ENCODE assay signal across 8 mouse cellular contexts in the genomic region with DNA sequence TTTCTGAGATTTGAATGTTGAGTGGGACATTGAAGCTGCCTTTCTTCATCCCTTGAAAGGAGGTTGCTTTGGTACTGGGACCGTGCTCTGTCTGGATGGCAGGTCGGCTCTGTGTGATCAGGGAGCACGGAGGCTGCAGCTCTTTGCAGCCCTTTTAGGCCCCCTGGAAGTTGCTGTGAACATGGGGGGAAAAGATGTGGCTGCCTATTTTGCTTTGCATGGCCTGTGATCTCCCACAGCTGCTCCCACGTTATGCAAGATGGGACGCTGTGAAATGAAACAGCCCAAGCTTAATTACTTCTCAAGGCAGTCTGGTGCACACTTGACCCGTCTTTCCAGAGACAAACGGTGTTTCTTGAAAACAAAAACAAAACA. TPM values are rescaled to one million over a fixed set of nuclear protein-coding genes. Genes with fewer than 3 reads are reported as not detected.
DNase-seq lines count a peak whose midpoint lies in the region; ATAC-seq and TF ChIP-seq lines count a peak whose summit lies in the region.

No protein-coding gene starts in this region.

- H3K79me2 ChIP-seq in myocyte (ENCODE audit: control insufficient read depth, insufficient read depth) = peaks cover 12% of the 10 kb centered on the region

- no peaks in the 10 kb centered on the region for H3K36me3 ChIP-seq in lung, embryonic 14.5 days (ENCODE audit: insufficient read depth)
- no peaks in the 10 kb centered on the region for H3K36me3 ChIP-seq in forebrain, embryonic 13.5 days (ENCODE audit: poor library complexity, severe bottlenecking)
- no peaks in the 10 kb centered on the region for H3K36me3 ChIP-seq in kidney, postnatal 0 days (ENCODE audit: insufficient read depth, low read length)
- no peaks in the 10 kb centered on the region for H3K36me3 ChIP-seq in myocyte (ENCODE audit: control insufficient read depth, insufficient read depth)

- no peak for TF ChIP-seq CTCF in lung, embryonic 14.5 days (IDR thresholded peaks at IDR 0.05; ENCODE audit: low read depth)
- no peak for TF ChIP-seq CTCF in kidney, postnatal 0 days (IDR thresholded peaks at IDR 0.05; ENCODE audit: low read depth)

- no peak for DNase-seq in lung, embryonic 14.5 days
- no peak for DNase-seq in lung, adult 18-20 months
- DNase-seq in kidney, postnatal 0 days (ENCODE audit: low spot score) = peak; percentile 66
- no peak for DNase-seq in frontal cortex, postnatal 14 days (ENCODE audit: low spot score in 2 of 2)
- DNase-seq in adrenal gland, postnatal 10 days = no peak
- no peak for DNase-seq in gastrocnemius, adult 18-20 months (ENCODE audit: low spot score)

- H3K9ac ChIP-seq in lung, embryonic 14.5 days = peak overlapping the region; percentile 13; the same call in 1 of the 2 replicates
- peak overlapping the region; percentile 97 for H3K9ac ChIP-seq in forebrain, embryonic 13.5 days
- H3K9ac ChIP-seq in kidney, postnatal 0 days (ENCODE audit: low read depth, low read length) = 0 out of 2 replicates have a peak overlapping the region, but pooled peaks have one; percentile 89

- 10% methylated on average over 7 of the region's 7 CpGs for WGBS in lung, embryonic 14.5 days
- WGBS in forebrain, embryonic 13.5 days = under 1% methylated on average over 7 of the region's 7 CpGs
- 8% methylated on average over 7 of the region's 7 CpGs for WGBS in kidney, postnatal 0 days

- peak overlapping the region; percentile 40; the same call in 1 of the 2 replicates for H3K27ac ChIP-seq in lung, embryonic 14.5 days (ENCODE audit: low read depth)
- H3K27ac ChIP-seq in forebrain, embryonic 13.5 days = peak overlapping the region; percentile 86
- H3K27ac ChIP-seq in kidney, postnatal 0 days = peak overlapping the region; percentile 81

- no peak overlapping the region for H3ac ChIP-seq in myocyte (ENCODE audit: control insufficient read depth, insufficient read length)

- no peak for ATAC-seq in lung, embryonic 14.5 days (ENCODE audit: insufficient read depth)
- no peak for ATAC-seq in forebrain, embryonic 13.5 days
- no peak for ATAC-seq in kidney, postnatal 0 days (replicated peaks; ENCODE audit: low FRiP score, low read depth)

- H3K4me3 ChIP-seq in lung, embryonic 14.5 days (ENCODE audit: low read depth, low read length) = peak overlapping the region; percentile 84
- peak overlapping the region; percentile 97 for H3K4me3 ChIP-seq in forebrain, embryonic 13.5 days
- H3K4me3 ChIP-seq in kidney, postnatal 0 days (replicated peaks; ENCODE audit: low read depth, low read length) = peak overlapping the region; percentile 91
- H3K4me3 ChIP-seq in myocyte = peak overlapping the region; percentile 48

- peak overlapping the region; percentile 97 for H3K4me2 ChIP-seq in lung, embryonic 14.5 days
- H3K4me2 ChIP-seq in forebrain, embryonic 13.5 days = peak overlapping the region; percentile 89
- peak overlapping the region; percentile 95 for H3K4me2 ChIP-seq in kidney, postnatal 0 days (ENCODE audit: low read length)
- H3K4me2 ChIP-seq in myocyte (ENCODE audit: low read depth) = peak overlapping the region; percentile 76

- H3K4me1 ChIP-seq in lung, embryonic 14.5 days (ENCODE audit: insufficient read depth) = peaks cover 22% of the 10 kb centered on the region
- H3K4me1 ChIP-seq in forebrain, embryonic 13.5 days = peaks cover 44% of the 10 kb centered on the region
- peaks cover 12% of the 10 kb centered on the region; the same call in 1 of the 2 replicates for H3K4me1 ChIP-seq in kidney, postnatal 0 days (replicated peaks; ENCODE audit: insufficient read depth, low read length)

- H3K9me3 ChIP-seq in lung, embryonic 14.5 days (ENCODE audit: low read depth, low read length) = no peaks in the 10 kb centered on the region
- H3K9me3 ChIP-seq in forebrain, embryonic 13.5 days (replicated peaks) = no peaks in the 10 kb centered on the region
- H3K9me3 ChIP-seq in kidney, postnatal 0 days (replicated peaks; ENCODE audit: low read length) = no peaks in the 10 kb centered on the region

- no peaks in the 10 kb centered on the region for H3K27me3 ChIP-seq in lung, embryonic 14.5 days (ENCODE audit: insufficient read depth, low read length)
- no peaks in the 10 kb centered on the region for H3K27me3 ChIP-seq in forebrain, embryonic 13.5 days
- H3K27me3 ChIP-seq in kidney, postnatal 0 days (ENCODE audit: insufficient read depth, low read length) = no peaks in the 10 kb centered on the region
- H3K27me3 ChIP-seq in myocyte (ENCODE audit: control insufficient read depth, insufficient read depth, insufficient read length) = no peaks in the 10 kb centered on the region

- TF ChIP-seq POLR2A in myocyte (IDR thresholded peaks at IDR 0.05; ENCODE audit: insufficient read length, low read depth) = no peak

TF ChIP-seq in myocyte, 11 proteins besides CTCF, POLR2A, EP300 and RAD21:
- TF ChIP-seq TCF3 (IDR thresholded peaks at IDR 0.05; ENCODE audit: insufficient read length, low read depth) (no peak), SRF (IDR thresholded peaks at IDR 0.05; ENCODE audit: control insufficient read depth, insufficient read length, low read depth) (no peak), REST (IDR thresholded peaks at IDR 0.05; ENCODE audit: insufficient read depth, insufficient read length) (no peak), MYOD1 (IDR thresholded peaks at IDR 0.05; ENCODE audit: control insufficient read depth in 1 of 3, insufficient read length in 2 of 3, low read depth in 2 of 3) (no peak), USF1 (IDR thresholded peaks at IDR 0.05; ENCODE audit: low read depth) (no peak), MYOG (IDR thresholded peaks at IDR 0.05; ENCODE audit: control insufficient read depth in 1 of 3, insufficient read depth in 1 of 3, insufficient read length in 2 of 3, low read depth in 2 of 3) (no peak), CEBPB (IDR thresholded peaks at IDR 0.05; ENCODE audit: insufficient read depth, poor library complexity, severe bottlenecking) (no peak), MAX (IDR thresholded peaks at IDR 0.05; ENCODE audit: low read depth) (no peak), POLR2AphosphoS2 (IDR thresholded peaks at IDR 0.05; ENCODE audit: insufficient read length, low read depth) (no peak), TCF12 (IDR thresholded peaks at IDR 0.05; ENCODE audit: insufficient read depth, poor library complexity, severe bottlenecking) (no peak), E2F4 (IDR thresholded peaks at IDR 0.05; ENCODE audit: insufficient read depth) (no peak)

RNA-seq across cellular contexts. Expression of a gene that starts 1.8 kb away (rescaled TPM):
- 4.6 and 5.0 TPM in 2 replicates for polyA plus RNA-seq in lung, embryonic 14.5 days (2014; fragmentation: Nextera tagmentation; extraction: Ambion mirVana)
- 15.4 and 17.1 TPM in 2 replicates for polyA plus RNA-seq in forebrain, embryonic 13.5 days (2015; fragmentation: Nextera tagmentation; extraction: Ambion mirVana)
- polyA plus RNA-seq in kidney, postnatal 0 days (2015; fragmentation: Nextera tagmentation; extraction: Ambion mirVana) = 8.0 and 8.5 TPM in 2 replicates
- polyA plus RNA-seq in myocyte (2012; fragmentation: generic; extraction: Trizol) = 2.8 TPM
- 10 to 100 TPM; 15.2 to 15.7 TPM for total RNA-seq in adrenal gland, postnatal 10 days (2021)
- total RNA-seq in gastrocnemius, adult 18-20 months (2021) = 1 to 10 TPM; 4.2 to 5.2 TPM

Comparison
In these comparisons a context has a peak if more than half of its experiments do, and no peak if none do; other contexts are left out.
1. H3K9ac ChIP-seq: peak in every context shown above with its lines; median percentile 97 in forebrain, embryonic 13.5 days; 89 in kidney, postnatal 0 days; 13 in lung, embryonic 14.5 days.